Mouse (Mus musculus): ENCODE data around the gene Leng1.
"Not testable (repeated sequence)": the region's sequence is repeated elsewhere in the genome, so short reads cannot be mapped to it uniquely, and the experiment has no call there.

The Leng1 gene

DNA sequence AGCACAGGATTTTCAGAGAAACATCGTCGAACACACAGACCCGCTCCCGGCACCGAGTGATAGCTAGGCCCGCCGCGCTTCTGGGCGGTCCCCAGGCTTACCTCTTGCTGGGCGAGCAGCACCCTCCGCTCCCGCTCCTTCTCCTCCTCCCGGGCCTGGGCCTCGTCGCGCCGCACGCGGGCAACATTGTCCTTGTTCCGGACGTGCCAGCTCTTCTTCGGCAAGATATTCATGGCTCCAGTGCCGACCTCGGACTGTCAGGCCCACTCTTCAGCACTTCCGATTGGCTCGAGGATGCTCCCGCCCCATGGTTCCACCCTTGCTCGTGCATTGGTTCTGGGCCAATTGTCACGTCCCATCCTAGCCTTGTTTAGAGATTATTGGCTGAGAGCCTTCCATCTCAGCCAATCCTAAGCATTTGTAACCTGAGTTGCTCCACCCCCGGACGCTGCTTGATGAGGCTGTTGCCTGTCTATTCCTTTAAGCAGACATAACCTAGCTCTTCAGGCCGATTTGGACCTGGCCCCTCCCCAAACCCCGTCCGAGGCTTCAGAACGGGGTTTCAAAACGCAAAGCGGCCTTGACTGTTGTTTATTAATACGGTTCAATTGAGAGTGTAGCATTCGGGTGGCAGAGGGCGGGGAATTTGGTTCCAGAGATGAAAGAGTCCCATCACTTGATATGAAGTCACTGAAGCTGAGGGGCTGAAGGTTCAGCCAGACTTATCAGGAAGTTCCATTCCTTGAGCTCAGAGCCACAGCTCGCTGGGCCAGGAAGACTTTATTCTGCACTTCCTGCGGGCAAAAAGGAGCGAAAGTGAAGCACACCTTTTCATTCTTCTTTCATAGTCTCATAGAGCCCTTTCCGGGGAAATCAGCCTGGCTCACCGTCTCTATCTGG lies at the start of gene Leng1:
Gene Leng1, minus strand, starts transcription at position 626 of the 900 bp plus-strand sequence.
- DNase-seq (ENCODE audit: low spot score in 2 of 2), result peak; percentile 95 to 97

DNA sequence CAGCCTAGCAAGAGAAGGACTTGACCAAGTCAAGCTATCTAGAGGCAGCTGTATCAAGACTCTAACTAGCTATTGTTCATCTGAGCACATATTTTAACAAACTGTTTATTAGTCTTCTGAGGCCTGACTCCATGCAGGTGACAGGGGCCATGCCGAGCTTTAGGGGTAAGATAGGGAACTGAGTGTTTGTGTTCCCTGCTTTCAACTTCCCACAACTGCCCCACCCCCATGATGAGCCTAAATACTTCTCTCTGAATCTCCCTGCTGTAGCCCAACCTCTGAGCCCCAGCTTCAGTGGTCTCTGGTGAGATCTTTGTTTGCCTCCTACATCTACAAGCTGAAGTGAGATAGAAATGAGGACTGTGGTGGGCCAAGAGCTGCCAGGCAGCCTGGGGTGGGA lies 49.6 kb upstream of the Leng1 start:
- DNase-seq (ENCODE audit: low spot score in 2 of 2), result no peak

DNA sequence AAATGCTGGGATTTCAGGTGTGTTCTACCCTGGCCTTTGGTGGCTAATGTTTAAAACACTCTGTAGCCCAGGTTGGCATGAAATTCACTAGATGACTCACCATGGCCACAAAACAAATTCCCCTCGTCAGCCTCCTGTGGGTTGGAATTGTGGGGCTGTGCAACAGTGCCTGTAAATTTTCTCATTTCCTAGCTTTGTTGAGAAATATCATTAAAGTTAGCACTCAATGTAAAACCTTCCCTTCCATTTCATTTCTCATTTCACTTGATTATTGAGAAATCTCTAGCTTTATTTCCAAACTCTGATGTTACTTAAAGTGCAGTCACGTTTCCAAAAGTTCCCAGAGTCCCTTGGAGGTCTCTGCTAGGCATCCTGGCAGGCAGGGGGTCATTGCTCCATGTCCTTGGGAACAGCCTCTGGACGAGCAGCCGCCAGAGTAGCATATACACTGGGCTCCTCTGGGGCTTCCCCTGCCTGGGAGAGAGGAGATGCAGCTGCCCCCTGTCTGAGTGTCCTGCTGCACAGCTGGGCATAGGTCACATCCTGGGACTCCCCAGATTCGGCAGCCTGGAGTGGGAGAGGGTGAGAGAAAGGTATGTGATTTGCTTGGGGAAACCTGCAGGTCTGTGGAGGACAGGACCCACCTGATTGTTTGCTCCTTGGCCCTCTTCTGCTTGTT lies 46.8 kb upstream of the Leng1 start:
- no peak for DNase-seq (ENCODE audit: low spot score in 2 of 2)

DNA sequence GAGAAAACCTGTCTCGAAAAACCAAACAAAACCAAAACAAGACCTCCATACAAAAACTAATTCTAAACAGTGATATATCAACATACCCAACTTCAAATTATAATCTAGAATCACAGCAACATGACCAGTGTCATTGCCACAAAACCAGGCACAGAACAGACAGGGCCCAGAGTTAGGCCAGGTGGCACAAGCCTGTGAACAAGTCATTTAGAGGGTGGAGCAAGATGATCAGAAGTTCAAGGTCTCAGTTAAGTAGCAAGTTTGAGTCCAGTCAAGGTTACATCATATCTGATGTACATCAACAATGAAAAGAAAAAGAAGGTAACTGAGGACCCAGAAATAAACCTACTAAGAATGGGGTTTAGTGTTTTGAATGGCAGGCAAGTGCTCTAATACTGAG lies 43.4 kb upstream of the Leng1 start:
- no peak for DNase-seq (ENCODE audit: low spot score in 2 of 2)

DNA sequence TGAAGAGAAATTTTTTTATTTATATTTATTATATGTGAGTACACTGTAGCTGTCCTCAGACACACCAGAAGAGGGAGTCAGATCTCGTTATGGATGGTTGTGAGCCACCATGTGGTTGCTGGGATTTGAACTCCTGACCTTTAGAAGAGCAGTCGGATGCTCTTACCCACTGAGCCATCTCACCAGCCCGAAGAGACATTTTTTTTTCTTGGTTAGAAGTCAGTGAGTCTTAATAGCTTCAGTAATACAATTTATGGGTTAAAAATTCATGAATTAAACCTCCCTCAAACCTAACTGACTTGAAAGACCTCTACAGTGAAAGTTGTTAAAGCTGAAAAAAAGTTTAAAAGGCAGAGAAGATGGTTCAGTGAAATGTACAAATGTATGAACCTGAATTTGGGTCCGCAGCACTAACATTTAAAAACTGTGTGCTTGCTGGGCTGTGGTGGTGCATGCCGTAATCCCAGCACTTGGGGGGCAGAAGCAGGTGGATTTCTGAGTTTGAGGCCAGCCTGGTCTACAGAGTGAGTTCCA lies 42.9 kb upstream of the Leng1 start:
- DNase-seq (ENCODE audit: low spot score in 2 of 2), result not testable (repeated sequence)

DNA sequence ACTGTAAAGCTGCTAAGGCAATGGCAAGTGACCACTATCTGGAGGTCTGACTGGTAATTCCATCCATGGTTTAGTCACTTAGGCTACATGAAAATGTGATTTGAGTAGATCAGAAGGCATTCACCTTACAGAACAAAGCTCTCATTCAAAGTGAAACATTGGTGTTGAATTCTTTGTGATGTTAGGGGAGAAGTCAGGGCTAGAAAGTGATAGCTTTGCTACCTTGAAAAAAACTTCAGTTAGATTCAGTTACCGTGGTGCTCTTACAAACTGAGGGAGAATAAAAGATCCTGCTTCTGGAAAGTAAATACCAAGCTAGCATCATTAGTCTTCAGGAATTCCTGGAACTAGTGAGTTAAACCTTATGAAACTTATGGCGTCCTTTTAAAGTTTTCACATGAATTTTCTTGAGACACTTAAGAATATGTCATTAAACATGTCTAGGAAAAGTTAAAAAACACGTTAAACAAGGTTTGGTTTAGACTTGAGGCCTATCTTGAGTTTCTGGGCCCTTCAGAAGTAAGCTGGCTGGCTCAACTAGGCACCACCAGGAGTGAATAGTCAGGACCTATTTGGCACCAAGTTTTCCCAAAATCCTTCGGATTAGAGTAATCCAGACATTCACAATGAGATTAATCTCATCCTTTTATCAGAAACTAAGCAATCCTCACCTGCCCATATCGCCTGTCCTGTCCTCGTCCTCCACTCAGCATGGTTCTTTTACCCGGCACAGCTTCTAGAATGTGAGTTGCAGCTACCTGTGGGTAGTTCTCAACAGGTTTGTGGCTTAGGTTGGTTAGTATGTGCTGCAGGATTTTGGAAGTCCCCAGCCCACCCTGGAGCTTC lies 42.2 kb upstream of the Leng1 start:
- no peak for DNase-seq (ENCODE audit: low spot score in 2 of 2)

DNA sequence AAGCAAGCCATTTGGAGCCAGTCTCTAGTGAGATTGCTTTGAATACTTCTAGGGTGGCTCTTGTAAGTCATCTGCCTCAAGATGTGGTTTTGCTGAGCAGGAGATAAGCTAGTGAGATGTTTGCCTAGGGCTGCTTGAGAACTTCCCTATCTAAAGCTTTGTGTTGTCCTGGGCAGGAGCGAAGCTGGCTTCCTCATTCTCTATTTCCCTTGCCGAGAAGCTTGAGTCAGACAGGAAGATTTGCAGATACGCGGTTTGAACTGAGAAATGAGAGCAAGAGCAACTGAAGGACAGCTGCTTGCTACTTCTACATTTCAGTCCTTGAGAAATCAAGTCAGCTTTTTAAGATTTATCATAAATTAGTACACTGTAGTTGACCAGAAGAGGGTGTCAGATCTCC lies 41.4 kb upstream of the Leng1 start:
- DNase-seq (ENCODE audit: low spot score in 2 of 2), result no peak

DNA sequence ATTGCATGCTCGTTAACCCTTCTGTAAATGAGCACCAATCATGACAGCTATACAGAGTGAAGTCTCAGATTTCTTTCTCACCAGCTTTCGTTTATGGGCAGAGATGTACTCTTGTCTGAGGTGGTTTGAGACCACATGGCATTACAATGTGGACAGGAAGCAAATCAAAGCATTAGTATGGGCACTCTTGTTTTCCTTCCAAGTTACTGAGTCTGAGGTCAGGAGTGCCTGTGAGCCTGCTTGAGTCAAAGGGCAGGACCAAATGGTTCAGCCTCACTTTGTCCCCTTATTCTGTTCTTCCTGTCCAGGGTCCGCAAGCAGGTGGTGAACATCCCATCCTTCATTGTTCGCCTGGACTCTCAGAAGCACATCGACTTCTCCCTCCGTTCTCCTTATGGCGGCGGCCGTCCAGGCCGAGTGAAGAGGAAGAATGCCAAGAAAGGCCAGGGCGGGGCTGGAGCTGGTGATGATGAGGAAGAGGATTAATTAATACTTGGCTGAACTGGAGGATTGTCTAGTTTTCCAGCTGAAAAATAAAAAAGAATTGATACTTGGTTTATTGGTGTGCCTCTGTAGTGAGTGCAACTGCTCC lies 40.8 kb upstream of the Leng1 start:
- DNase-seq (ENCODE audit: low spot score in 2 of 2), result no peak

DNA sequence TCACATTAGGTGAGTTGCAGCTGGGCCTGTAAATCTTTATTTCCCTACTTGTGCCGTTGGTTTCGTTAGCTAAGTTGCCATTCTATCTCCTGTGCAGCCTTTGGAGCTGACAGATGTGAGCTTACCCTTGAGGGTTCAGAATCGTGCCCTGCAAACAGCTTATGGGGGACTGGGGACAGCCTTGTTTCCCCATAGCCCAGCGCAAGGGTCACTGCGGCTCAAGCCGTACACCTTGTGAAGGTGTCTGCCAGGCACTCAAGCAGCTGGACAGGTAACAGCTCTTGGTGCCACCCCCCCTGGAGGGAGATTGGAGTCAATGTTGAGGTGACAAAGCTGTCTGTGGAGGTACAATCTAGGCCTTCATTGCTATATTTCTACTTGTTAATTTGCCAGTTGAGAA lies 40.3 kb upstream of the Leng1 start:
- no peak for DNase-seq (ENCODE audit: low spot score in 2 of 2)

DNA sequence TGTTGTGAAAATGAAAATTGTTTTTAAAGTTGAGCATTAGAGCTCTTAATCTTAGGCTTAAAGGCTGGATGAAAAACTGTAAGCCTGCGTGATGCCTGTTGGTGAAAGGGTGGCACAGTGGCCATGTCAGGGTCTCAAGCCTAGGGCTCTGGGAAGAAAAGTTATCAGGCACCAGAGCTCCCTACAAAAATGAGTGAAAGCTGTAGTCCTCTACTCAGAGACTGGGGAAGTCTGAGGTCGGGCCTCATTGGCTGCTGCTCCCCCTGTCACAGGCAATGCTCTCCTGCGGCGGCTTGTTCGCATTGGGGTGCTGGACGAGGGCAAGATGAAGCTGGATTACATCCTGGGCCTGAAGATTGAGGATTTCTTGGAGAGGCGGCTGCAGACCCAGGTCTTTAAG lies 39.8 kb upstream of the Leng1 start:
- not testable (repeated sequence) for DNase-seq (ENCODE audit: low spot score in 2 of 2)

DNA sequence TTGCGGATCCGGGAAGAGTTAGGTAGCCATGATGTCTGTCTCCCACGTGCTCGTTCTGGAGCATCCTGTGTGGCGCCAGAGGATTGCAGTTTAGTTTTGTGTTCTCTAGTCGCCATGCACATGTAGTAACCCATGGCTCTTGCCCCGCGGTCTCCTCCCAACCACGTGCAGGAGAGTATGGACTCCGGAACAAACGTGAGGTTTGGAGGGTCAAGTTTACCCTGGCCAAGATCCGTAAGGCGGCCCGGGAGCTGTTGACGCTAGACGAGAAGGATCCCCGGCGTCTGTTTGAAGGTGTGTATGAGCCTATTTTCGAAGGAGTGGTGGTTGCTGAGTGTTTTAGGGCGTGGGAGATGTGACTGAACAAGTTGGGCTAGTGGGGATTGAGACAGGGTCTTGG lies 38.8 kb upstream of the Leng1 start:
- no peak for DNase-seq (ENCODE audit: low spot score in 2 of 2)

DNA sequence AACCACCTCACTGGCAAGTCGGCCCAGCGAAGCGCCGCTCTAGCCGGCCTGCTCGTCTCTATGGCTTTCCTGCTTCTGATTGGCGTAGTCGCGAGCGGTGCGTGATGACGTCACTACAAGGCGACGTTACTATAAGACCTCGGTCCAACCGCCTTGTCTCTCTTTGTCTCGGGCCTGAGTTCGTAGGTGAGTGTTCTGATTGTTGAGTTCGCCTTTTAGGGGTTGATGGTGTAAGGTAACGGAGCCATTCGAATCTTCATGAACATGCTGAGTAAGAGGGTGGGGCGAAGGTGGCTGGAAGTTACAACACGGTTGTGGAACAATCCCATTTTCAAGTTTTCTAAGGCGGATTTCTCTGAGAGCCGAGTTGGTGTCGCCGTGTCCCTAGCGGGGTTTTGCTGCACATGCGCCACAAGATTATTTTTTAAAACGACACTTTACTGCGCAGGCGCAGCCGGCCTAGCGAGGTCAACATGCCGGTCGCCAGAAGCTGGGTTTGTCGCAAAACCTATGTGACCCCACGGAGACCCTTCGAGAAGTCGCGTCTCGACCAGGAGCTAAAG lies 38.3 kb upstream of the Leng1 start, which contains the start of gene Rps9:
Gene Rps9, plus strand, starts transcription at position 115 of the 563 bp plus-strand sequence.
- peak; percentile 94 to 96 for DNase-seq (ENCODE audit: low spot score in 2 of 2)

DNA sequence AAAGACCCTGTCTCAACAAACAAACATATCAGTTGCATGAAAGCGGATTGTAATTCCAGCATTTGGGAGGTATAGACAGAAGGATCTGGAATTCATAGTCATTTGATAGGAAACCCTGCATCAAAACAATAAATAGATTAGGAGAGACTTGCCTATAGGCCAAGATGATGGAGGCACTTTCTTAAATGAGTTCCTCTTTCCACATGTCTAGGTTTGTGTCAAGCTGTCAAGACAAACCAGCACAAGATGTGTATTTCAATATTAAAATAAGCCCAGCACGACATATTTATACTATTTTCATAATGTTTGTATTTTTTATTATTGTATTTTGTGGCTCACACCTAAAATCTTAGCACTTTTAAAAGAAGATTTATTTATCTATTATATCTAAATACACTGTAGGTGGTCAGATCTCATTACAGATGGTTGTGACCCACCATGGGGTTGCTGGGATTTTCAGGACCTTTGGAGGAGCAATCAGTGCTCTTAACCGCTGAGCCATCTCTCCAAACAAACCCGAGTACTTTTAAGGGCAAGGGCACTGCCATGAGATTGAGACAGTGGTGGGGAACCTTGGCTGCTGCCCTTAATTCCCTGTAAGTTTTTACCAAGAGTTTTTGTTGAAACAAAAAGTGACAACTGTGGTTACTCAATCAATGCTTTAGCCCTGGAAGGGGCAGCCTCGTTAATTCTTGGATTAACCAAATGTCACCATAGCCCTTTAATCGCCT lies 37.7 kb upstream of the Leng1 start:
- no peak for DNase-seq (ENCODE audit: low spot score in 2 of 2)

DNA sequence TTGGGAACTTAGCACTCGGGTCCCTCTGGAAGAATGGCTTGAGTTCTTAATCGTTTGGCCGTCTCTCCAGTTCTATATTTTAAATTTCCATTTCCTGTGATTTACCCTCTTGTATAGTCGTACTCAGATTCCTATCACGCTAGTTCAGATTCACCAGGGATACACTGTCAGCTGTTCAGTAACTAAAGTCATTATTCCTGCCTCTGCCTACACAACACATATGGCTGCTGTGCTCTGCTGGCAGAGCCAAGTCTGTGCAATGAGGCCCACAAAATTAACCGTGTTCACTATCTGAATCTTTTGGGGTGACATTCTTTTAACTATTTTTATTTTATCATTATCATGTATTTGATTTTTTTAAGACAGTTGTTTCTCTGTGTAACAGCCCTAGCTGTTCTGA lies 32.8 kb upstream of the Leng1 start:
- DNase-seq (ENCODE audit: low spot score in 2 of 2), result no peak

DNA sequence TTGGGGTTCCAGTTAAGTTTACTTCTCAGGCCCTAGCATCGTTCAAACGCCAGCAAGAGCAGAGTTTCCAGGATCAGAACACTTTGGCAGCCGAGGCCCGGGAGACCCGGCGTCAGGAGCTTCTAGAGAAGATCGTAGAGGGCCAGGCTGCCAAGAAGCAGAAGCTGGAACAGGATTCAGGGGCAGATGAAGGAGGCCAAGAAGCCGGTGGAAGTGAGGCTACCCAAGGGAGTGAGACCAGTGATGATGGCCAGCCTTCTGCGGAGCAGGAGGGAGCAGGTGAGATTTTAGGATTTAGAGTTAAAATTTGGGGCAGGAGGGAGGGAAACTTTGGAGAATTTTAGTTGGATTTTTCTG lies 29.3 kb upstream of the Leng1 start:
- not testable (repeated sequence) for DNase-seq (ENCODE audit: low spot score in 2 of 2)

DNA sequence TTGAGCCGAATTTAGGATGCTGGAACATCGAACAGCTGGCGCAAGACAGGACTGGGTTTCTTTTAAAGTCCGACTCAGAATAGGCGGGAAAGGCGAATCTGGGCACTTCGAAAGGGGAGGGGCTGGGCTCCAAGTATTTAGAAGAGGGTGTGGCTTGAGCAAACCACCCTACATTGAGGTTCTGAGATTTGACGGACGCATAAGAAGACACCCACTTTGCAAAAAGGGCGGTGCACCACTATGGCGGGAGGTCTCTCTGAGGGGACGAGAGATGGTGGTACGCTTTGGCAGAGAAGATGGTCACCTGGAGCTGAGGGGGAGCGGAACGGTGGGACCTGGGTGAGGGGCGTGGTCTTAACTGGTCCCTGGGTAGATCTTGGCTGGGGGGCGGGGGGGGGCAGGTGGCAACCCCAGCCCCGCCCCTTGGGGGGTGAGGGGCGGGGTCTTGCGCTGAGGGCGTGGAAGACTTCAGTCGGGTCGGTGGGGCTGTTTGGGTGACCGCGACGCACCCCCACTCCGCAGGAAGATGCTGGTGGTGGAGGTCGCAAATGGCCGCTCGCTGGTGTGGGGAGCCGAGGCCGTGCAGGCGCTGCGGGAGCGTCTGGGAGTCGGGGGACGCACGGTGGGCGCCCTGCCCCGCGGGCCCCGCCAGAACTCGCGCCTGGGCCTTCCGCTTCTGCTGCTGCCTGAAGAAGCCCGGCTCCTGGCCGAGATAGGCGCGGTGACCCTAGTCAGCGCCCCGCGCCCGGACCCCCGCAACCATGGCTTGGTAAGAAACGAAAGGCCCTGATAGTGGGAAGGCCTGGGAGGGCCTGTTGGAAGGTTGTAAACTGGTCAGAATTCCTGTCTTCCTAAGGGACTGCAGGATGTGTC lies 28.7 kb upstream of the Leng1 start:
- DNase-seq (ENCODE audit: low spot score in 2 of 2), result peak; percentile 74 to 75

DNA sequence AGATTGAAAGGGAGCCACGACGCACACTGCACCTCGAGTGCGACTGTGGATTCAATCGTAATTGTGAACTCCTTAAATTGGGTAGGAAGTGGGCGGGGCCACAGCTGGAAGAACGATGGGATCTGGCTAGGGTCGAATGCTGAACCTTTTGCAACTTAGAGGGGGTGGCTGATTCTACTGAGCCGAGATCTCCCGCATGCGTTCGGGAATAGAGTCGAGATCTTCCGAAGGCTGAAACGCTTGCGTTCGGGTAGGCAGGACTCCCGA lies 28.1 kb upstream of the Leng1 start:
- DNase-seq (ENCODE audit: low spot score in 2 of 2), result no peak

DNA sequence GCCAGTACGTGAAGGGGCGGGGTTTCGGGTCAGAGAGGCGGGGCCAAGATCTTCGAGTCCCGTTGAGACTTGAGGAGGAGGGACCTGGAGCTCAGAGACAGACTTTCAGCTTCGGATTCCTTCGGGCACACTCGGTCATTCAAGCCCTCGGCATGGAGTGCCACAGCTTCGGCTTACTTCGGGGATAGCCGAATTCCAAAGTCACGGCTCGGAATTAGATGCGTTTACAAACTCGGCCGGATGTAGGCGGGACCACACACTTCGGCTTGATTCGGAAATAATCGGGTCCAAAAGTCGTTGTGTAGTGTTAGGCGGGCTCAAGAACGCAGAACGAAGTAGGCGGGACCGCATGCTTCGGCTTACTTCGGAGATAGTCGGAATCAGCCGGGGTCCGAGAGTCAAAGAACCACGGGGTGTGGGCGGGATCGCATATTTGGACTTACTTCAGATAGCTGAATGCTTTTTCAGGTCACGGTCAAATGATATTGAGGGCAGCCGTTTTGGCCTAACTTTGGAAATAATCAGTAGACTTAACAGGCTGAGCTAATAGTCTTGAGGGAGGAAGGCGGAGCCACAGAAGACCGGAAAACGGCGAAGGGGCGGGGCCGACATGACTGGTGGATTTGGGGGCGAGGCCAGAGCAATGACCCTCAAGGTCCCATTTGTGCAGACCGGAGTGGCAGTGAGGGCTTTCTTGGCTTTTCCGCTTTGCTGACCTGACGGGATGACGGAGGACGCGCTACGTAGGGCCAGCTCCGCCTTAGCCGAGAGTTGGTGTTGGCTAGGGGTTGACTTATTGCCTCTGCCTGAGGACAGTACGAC lies 27.6 kb upstream of the Leng1 start, which contains the start of gene Mboat7:
Gene Mboat7, minus strand, starts transcription at position 537 of the 822 bp plus-strand sequence.
- peak; percentile 98 to 99 for DNase-seq (ENCODE audit: low spot score in 2 of 2)
